Mouse (Mus musculus) ES-E14 (cell line): ENCODE results near the gene Baiap2l1.

Experiments used
- CHD2 ChIP-seq: IDR thresholded peaks from 2 replicates; pipeline ENCODE4 v1.6.1; 2014; ENCODE audit warnings: mild to moderate bottlenecking, low read depth, low read length, inconsistent platforms
- HCFC1 ChIP-seq: IDR thresholded peaks from 2 replicates; pipeline ENCODE4 v1.6.1; 2012; ENCODE audit warnings: low read length, inconsistent platforms, borderline replicate concordance; ENCODE audit not compliant: insufficient read depth
- MAFK ChIP-seq: IDR thresholded peaks from 2 replicates; pipeline ENCODE4 v1.6.1; 2014; ENCODE audit warnings: mild to moderate bottlenecking, low read depth, low read length, inconsistent platforms; ENCODE audit not compliant: insufficient read depth
- ZC3H11A ChIP-seq: IDR thresholded peaks from 2 replicates; pipeline ENCODE4 v1.6.1; 2012; ENCODE audit warnings: low read depth, mild to moderate bottlenecking, inconsistent platforms, low read length, borderline replicate concordance

DNA sequence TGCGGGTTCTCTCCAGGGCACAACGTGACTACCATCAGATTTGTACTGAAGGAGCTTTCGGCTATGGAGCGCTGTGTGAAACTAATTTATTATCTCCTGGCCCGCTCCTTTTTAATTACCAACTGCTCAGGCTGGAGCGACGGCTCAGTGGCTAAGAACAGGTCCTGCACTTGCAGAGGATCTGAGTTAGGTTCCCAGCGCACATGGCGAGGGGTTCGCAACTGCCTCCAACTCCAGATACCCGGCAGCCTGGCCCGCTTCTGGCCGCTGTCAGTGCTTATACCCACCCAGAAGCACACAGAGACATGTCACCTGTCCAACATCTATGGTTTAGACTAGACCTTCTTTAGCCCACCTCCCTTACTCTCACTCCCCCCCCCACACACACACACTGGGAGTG lies 78.0 kb downstream of the Baiap2l1 start:
- TF ChIP-seq CHD2 (no peak), ZC3H11A (no peak), MAFK (no peak), HCFC1 (no peak)
